13 mouse cellular contexts compared by ENCODE assay signal in the genomic region with DNA sequence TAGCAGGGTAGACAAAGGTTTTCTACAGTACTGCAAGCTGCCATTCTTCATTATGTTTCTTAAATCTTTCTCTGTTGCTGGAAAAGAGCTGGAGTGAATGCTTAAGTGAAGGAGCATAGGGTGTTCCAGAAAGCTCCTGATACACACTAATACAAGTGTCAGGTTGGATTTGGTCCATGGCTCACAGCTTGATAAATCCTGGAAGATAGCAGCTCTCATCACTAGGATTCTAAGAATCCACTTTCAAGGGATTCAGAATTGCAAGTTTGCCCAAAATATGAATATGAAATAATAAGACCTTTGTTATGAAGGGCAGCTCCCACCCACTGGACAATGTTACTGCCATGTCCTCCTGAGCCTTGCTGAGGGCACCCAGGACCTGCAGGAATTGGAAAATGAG.
"Had no signal": no experiment of that assay in that cellular context is flagged by ENCODE, and none has a peak within 500 bp of the region (broad histone marks: within the 10 kb centered on the region; RNA-seq: fewer than 3 reads in every experiment).

No protein-coding gene starts in this region.

- H3K4me3 ChIP-seq: kidney, embryonic 15.5 days; limb, embryonic 15.5 days; liver, embryonic 12.5 days; megakaryocyte, embryonic 14.5 days; midbrain, embryonic 12.5 days had no signal

- DNase-seq: kidney, postnatal 14 days; lung, embryonic 14.5 days; lung, postnatal 14 days; right cerebral cortex, postnatal 4 days; spleen, adult 18-20 months; thymus, postnatal 36 days had no signal

- H3K36me3 ChIP-seq: kidney, embryonic 15.5 days; limb, embryonic 15.5 days; liver, embryonic 12.5 days; midbrain, embryonic 12.5 days had no signal

- H3K4me1 ChIP-seq: limb, embryonic 15.5 days; liver, embryonic 12.5 days; megakaryocyte, embryonic 14.5 days; midbrain, embryonic 12.5 days had no signal

- H3K27ac ChIP-seq: kidney, embryonic 15.5 days; limb, embryonic 15.5 days; liver, embryonic 12.5 days; macrophage; midbrain, embryonic 12.5 days had no signal

- H3K9ac ChIP-seq: kidney, embryonic 15.5 days; limb, embryonic 15.5 days; liver, embryonic 12.5 days; lung, embryonic 14.5 days; midbrain, embryonic 12.5 days had no signal

- ATAC-seq: liver, embryonic 12.5 days; midbrain, embryonic 16.5 days had no signal

- H3K27me3 ChIP-seq: kidney, embryonic 15.5 days; limb, embryonic 15.5 days; liver, embryonic 12.5 days; megakaryocyte, embryonic 14.5 days; midbrain, embryonic 12.5 days had no signal

- H3K9me3 ChIP-seq: kidney, embryonic 15.5 days; limb, embryonic 15.5 days; liver, embryonic 12.5 days; megakaryocyte, embryonic 14.5 days; midbrain, embryonic 12.5 days had no signal

- H3K4me2 ChIP-seq: kidney, embryonic 15.5 days; limb, embryonic 15.5 days; liver, embryonic 12.5 days; lung, embryonic 14.5 days; midbrain, embryonic 12.5 days had no signal
